Mouse (Mus musculus) ZHBTc4 (cell line): ENCODE data around the gene Paqr7.

ENCODE experiments used
- DNase-seq: peaks from one replicate; pipeline ENCODE4 v3.0.0-alpha.2; 2011; ENCODE audit warnings: low read depth, low spot score

Gene Paqr7

DNA sequence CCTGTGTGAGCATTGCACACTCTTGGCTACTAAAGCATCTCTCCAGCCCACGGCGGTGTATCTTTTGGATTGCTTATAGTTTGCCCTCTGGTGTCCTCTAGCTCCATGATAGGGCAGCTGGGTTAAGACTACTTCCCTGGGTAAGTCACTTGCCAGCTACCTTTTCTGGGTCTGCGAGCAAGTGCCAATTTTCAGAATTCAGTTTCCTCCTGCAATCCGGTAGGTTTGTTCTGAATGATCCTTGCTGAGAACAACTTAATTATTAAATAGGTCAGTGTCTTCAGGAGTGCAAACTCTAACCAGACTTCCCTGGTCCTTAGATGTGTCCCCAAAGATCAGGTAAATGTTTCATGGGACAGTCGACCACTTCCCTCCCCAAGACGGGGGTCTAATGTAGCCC lies 4.6 kb downstream of the Paqr7 start:
- no peak for DNase-seq

DNA sequence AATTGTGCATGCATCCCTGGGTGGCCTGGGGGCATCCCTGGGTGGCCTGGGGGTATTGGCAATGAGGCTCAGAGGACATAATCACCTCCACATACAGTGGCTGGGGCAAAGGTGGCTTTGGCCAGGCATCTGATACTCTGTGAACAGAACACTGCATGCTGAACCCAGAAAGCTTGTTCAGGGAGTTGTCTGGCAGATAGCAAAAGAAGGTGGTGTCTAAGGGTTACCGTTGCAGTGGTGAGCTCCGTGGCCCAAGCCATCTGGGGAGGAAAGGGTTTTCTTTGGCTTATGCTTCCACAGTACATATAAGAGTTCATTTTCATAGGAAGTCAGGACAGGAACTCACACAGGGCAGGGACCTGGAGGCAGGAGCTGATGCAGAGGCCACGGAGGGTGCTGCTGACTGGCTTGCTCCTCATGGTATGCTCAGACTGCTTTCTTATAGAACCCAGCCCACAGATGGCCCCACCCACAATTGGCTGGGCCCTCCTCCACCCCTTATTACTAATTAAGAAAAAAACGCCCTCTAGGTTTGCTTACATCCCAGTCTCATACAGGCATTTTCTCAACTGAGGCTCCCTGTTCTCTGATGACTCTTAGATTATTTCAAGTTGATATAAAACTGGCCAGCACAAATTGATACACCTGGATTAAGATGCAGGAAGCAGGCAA lies 7.3 kb downstream of the Paqr7 start:
- no peak for DNase-seq

DNA sequence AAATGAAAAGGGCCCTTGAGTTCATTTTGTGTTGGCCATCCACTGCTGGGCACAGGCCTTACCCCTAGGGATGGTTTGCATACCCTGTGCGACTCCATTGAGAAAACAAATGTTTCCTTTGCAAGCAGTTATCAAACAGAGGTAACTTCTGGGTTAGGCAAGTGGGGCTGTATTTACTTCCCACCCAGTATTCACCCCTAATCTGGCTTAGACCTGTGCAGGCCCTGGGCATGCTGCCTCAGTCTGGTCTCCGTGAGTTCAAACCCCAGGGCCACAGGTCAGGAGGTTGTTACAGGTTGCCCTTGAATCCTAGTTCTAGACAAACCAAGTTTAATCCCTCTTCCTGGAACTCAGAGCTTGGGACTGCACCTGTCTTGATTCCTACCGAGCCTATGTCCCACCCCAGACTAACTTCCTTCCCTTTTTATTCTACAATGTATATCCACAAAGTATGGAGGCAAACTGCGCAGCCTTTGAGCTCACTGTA lies 8.8 kb downstream of the Paqr7 start:
- no peak for DNase-seq

DNA sequence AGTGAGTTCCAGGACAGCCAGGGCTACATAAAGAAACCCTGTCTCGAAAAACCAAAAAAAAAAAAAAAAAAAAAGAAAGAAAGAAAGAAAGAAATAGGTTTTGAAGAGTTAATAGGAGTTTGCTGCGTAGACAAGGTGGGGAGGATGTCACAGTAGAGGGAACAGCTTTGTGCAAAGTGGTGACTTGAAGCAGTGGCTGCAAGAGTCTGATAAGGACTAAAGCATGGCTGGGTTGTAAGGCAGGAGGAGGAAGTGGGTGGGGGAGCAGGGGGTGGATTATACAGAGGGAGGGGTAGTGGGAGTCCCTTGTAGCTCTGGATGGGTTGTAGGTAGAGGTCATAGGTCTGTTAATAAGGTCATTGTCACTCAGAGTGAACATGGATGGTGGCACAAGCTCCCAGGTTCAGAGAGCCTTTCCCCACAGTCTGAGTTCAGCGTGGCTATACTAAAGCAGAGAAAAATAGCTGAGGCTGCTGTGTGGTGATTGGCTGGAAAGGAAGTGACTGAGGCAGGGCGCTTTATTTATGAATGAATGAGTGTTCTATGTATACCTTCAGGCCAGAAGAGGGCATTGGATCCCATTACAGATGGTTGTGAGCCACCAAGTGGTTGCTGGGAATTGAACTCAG lies 9.6 kb downstream of the Paqr7 start:
- DNase-seq, result no peak

DNA sequence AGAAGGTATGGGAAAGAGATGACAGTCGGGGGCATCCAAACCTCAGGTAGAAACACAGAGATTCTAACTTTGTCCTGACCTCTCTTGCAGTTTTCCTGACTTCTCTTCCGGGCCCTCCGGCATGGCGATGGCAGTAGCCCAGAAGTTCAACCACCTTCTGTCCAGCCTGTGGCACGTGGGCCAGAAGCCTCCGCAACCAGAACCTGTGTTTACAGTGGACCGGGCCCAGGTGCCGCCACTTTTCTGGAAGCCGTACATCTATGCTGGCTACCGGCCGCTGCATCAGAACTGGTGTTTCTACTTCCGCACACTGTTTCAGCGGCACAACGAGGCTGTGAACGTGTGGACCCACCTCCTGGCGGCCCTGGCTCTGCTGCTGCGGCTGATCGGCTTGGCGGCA lies 10.2 kb downstream of the Paqr7 start:
- no peak for DNase-seq

DNA sequence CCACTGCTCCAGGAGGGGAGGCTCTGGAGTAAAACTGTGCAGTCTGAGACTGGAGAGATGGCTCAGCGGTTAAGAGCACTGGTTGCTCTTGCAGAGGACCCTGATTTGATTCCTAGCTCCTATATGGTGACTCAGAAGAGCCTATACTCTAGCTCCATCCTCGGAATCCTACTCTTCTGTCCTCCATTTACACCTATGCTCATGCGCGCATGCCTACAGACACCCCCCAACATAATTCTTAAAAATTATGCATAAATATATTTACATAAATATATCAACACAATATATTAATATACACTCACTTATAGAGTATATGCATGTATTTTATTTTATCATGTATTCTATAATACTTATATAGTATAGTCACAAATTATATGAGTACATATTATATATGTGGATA lies 13.9 kb downstream of the Paqr7 start:
- DNase-seq, result no peak

DNA sequence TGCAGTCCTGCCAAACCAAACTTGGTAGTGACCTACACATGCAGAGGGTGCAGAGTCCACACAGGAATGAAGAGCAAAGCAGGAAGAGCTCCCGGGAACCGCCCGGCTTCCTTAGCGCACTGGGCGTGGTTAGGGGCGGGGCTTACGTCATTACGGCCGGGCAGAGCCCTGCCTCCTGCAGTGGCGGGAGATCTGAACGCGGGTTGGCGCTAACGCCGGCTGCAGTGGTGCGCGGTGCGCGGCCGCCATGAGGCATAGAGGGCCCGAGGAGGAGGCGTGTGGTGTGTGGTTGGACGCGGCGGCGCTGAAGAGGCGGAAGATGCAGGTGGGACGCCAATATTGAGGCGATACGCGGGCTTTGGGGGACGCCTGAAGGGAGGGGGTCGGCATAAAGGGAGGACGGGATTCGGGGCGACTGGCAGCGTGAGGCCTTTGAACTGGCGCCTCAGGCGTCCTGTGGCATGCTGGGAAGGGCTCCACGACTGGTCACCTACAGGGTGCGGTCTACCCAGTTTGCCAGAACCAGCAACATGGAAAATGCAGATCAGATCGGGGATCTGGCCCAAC lies 14.4 kb downstream of the Paqr7 start, which contains the start of gene Aunip:
Gene Aunip, plus strand, starts transcription at position 155 of the 567 bp plus-strand sequence.
- DNase-seq, result peak; percentile 97

DNA sequence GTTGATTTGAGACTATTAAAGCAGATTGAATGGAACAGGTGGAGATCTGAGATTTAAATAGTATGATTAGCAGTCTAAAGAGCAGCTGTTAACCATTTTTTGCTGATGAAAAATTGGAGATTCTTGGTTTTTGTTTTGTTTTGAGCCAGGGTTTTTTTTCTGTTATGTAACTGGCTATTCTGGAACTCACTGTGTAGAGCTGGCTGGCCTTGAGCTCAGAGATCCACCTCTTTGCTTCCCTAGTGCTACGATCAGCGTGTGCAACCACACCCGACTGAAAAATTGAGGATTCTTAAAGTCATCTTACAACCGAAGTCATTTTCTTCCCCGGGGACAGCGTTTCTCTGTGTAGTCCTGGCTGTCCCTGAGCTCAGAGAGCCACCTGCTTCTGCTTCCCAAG lies 15.2 kb downstream of the Paqr7 start:
- DNase-seq, result no peak

DNA sequence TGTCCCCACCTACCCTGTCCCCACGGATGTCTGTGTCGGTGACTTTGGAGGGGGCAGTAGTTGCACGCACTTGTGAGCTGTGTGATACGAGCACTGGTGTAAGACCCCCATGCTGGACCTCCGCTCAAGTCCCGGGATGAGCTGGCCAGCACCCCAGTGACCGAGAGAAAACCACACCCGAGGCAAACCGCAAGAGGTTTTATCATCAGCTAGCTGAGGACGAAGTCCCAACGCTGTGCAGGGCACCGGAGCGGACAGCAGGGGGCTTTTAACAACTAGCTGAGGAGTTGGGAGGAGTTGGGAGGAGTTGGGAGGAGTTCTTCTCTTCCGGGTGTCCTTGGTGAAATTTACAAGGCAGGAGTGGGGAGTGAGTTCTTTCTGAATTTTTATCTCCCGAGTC lies 16.3 kb downstream of the Paqr7 start:
- DNase-seq, result peak; percentile 68

DNA sequence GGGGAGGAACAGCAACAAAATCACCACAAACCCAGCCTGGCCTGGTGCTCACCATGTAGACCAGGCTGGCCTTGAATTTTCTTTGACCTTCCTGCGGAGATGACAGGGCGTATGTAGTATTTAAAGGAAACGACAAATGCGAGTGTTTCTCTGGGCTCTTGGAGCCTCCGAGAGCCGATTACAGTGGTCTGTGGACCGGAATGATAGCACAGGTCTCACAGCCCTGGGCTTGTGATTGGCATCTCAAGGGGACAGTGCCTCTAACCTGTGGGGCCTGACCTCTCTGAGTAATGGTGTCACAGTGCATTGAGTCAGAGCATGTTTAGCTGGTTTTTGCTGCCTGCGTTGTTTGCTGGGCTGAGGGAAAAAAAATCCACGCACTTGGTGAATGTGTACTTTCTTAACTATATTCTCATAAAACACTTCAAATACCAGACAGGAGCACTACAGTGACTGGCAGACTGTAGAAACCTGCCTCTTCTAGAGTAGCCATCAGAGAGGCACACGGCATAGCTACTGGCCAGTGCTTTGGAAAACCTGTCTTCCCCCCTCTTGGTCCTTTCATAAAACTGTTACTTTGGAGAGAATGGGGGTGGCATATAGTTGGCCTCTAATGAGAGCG lies 17.9 kb downstream of the Paqr7 start:
- no peak for DNase-seq

DNA sequence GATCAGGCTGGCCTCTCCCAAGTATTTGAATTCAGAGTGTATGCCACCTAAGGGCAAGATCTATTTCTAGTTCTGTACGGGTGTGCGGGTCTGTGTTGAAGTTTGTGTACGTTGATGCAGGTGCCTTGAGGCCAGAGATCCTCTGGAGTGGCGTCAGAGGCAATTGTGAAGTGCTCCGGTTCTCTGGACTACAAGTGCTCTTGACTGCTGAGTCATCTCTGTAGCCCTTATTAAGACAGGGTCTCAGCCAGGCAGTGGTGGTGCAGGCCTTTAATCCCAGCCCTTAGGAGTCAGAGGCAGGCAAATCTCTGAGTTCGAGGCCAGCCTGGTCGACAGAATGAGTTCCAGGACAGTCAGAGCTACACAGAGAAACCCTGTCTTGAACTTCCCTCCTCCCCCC lies 19.1 kb downstream of the Paqr7 start:
- DNase-seq, result no peak

DNA sequence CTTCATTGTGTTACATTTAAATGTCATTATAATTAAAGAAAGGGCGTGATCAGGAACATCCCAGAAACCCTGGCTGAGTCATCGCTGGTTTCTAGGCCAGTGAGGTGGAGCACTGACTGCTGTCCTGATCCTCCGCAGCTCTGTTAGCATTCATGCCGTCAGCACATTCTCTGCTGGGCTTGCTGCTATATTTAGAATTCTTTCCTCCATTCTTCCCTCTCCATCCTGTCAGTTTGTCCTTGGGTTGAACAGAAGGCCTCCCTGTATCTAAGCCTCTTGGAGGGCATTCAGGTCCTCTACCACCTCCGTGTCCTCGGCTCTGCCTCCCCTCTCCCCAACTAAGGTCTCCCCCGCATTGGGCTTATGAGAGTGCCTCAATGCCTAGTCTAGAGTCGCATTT lies 20.5 kb downstream of the Paqr7 start:
- DNase-seq, result no peak

DNA sequence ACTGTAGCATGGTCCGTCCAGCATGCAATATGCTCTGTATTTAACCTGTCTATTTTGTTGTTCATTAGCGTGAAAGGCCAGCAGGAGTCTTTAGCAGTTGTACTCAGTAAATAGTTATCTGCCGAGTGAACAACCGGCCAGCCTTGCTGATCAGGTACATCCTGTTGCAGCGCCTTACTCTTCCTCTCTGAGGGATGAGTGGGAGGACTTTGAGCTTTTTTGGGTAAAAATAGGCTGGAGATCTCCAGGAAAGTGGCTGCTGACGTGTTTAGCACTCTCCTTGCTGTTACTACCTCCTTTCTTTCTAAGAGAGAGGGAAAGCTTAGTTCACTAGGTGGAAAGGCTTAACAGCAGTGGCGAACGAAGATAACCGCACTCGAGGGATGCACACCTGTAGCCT lies 21.2 kb downstream of the Paqr7 start:
- no peak for DNase-seq

DNA sequence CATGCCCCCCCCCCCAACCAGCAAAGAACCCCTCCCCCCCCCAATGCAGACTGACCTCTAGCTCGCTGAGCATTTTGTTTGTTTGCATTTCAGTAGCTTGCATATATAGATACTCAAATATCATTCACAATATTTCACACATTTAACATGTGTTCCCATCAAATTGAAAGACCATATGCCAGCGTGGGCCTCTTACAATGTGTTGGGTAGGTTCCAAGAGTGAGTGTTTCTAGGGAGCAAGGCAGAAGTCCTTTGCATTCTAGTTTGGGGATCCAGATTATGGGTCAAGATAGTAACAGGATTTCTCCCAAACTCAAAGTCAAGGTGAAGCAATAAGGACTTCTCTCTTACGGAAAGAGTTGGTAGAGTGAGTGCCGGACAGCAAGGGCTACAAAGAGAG lies 22.0 kb downstream of the Paqr7 start:
- no peak for DNase-seq

DNA sequence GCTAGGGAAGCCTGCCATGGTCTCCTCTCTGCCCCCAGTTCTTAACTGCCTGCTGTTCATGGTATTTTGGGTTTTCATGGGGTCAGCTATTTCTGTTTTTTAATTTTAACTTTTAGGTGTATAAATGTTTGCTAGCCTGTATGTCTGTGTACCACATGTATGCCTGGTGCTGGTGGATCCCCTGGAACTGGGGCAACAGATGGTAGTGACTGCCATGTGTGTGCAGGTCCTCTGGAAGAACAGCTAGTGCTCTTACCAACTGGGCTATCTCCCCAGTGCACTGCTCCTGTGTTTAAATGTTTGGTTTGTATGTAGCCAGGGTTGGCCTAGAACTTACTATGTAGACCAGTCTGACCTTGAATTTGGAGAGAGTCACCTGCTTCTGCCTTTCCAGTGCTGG lies 22.8 kb downstream of the Paqr7 start:
- DNase-seq, result no peak

DNA sequence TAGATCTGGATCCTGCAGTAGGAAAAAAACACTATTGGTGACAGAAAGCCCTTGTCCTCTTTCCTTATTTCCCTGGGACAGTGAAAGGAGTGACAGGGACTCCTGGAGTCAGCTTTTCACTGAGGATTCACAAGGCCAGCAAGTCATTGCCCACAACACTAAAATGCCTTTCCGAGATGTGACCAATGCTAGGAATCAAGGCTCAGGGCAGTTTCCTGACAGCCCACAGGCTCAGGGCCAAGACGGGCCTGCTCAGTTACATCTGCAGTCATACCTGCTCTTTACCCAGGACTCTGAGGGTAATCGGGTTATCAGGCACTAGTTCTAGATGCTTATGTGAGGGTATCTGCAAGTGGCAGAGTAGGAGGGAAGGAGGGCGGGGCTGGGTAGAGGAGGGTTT lies 26.9 kb downstream of the Paqr7 start:
- DNase-seq, result no peak

DNA sequence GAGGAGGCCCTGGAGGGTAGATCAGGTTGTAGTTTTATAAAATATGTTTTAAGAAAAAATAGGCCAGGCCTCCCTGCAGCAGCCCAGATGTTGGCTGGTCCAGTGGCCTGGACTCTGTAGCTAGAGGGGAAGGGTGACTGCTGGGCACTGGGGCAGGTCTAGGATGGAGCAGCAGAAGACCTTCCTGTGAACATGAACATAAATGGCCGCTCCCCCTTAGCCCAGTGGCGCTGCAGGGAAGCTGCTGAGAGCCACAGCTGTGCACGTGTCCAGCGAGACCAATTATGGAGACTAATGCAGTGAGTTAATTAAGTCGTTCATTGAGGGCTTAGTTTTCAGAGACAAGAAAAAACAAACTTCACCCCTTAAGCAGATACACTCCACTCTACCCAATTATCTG lies 29.3 kb downstream of the Paqr7 start:
- no peak for DNase-seq

DNA sequence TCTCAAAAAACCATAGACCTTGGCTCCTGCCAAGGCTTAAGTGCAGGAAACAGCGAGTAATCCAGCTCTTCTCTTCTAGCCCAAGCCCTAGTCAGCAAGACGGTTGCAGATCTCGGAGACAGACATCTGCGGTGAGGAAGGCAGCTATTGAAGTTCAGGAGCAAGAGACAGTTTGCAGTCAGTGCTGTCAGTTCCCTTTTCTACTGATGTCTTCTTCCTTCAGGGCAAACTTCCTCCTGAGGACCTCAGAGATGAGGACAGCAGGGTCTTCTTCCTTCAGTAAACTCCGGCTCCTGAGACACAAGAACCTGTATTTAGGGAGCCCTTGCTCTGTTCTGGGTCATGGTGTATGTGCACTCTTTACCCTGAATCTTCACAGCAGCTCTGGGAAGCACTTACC lies 29.7 kb downstream of the Paqr7 start:
- DNase-seq, result no peak

DNA sequence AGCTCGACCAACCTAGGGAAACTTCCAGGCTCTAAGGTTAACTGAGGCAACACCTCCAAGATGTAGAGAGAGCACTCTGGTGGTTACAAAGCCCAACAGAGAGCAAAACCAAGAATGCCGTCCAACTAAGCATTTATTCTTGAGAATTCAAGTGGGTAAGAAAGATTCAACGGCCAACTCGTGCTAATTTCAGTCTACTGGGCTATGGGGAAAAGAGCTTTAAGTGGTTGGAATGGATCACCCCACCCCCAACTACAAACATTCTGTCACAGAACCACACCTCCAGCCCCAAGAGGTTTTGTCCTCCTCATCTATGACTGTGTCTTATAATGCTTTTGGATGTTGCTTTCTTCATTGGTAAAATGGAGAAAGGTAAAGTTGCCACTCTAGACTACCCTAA lies 36.4 kb downstream of the Paqr7 start:
- DNase-seq, result no peak

DNA sequence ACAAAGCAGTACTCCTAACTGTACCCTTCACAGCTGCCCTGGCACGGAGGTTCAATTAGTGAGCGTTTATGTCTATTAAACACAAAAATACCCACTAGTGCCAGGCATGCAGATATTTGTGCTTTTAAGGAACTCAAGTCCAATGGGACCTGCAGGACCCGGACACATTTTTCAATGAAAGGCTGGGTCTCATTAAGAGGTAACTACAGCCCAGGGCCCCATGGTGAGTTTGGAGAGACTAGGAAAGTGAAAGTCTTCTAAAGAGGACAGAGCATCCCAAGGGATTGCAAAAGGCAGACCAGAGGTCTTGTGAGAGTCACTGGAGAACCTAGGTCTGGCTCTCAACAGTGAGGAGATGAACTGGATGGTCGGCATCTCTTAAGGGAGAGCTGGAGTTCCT lies 36.9 kb downstream of the Paqr7 start:
- DNase-seq, result no peak

DNA sequence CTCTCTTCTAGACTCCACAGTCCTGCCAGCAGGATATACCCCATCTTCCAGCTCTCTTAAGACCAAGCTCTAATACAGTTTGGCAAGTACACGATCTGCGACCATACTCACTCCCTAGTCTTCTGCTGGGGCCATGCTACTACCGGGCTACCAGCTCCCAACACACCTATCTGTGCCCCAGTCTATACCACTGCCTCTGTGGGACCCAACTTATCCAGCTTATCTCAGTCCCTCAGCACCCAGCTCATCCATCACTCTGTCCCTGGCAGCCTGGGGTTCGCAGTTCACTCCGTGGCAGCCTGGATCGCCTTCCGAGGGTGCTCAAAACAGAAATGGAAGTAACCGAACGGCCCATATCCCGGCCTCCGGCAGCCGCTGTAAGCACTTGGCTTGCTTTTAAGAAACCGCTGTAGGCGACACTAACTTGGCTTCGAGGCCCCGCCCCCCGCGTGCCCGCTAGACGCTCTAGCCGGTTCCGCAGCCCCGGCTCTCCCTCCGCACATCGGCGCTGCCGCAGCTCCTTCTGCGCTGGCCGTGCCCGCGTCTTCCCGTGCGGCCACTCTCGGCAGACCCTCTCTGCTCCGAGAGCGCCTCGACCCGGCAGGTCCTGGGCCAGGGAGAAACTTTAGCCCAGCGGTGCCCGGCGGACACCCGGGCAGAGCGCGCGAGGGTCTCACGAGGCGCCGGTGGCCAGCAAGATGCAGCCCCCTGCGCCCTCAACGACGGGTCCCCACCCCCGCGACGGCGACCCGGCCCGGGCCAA lies 37.8 kb downstream of the Paqr7 start:
- DNase-seq, result peak; percentile 85
